Mouse (Mus musculus) spleen, postnatal 4 days (tissue): ENCODE measurements at regions not wholly inside any gene's neighbourhood (a gene's known extent, or its start where the extent isn't known, plus 50 kb on each side); places are given as distances from the start of the nearest gene placed in this dataset.
"Not testable (repeated sequence)": the region's sequence is repeated elsewhere in the genome, so short reads cannot be mapped to it uniquely, and the experiment has no call there.

ENCODE experiments used
- DNase-seq, 2 experiments: peaks; one replicate each; pipeline ENCODE4 v3.0.0; 2022; ENCODE audit warnings: low spot score in 2 of 2

DNA sequence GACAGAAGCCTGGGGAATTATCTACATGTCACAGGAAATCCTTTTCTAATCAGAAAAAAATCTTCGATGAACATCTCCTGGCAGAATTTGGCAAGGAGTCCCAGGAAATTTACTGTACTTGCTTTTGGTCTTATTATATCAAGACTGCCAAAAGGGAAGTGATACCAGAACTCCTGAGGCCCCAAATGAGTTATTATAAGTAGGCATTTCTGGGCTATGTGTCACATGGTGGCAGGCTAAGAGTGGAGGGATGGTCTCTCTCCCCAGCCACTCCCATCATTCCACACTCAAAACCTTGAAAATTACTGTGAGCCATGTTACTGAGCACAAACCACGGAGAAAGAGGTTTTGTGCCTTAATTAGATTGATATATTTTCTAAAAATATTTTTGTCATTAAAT, 94.0 kb upstream of the Cdk6 start:
- DNase-seq = no peak

DNA sequence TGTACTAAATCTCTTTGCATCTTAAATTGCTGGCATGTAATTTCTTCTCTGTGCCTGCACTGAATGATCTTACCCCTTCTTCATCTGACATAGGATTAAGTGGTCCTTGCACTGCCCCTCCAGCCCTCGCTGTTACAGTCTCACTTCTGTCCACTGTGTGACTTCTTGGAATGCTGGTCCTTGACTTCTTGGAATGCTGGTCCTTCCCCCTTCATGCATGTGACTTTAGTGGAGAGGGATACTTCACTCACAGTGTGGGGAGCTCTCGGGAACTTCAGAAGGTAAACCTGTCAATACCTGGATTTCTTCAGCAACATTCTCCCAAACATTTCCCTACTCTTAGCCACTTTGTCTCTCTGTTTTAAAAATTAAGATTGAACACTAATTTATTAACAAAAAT, 91.0 kb upstream of the Cdk6 start:
- DNase-seq = no peak

DNA sequence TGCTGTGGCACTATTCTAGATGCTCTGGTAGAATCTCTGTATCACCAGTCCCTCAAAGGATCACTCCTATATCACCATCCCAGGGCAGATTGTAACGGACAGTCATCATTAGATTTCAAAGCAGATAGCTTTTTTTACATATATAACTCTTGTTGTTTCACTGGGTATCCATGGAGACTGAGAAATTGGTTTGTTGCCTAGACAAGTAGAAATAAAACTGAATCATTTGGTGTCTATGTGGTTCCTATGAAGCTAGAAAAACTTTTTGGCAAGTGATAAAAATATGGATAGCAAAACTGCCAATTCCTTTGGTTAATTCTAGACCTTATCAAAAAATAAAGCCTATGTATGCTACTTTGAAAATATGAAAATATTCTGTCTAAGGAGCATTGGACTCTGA, 81.0 kb upstream of the Cdk6 start:
- no peak for DNase-seq

DNA sequence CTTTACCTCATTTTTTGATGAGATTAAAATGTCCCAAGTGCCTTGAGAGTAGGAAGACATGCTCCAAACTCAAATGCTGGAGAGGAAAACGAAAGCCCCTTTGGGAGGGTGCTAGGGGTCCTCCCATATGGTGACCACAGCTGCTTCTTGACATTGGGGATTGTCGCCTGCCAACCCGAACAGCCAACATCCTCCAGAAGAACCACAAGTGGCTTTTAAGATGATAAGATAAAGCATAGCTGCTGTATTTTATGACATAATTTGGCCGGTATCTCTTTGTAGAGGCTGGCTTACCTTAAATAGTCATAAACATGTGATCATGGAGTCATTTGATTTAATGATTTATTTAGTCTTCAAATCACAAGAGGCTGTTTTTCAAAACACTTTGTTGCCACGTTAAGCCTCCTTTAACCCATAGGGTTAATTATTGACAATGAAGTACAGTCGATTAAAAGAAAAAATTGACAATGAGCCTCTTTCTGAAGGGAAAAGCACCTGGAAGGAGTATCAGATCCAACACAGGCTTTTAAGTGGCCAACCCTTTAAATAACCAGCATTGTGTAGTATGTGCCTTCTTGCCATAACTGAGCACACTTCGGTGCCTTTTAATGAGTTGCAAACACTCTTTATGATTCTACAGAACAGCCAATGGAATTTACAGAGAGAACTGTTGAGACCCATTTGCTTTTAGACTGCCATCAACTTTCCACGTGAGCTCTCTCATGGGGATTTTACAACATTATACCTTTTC, 76.1 kb upstream of the Cdk6 start:
- not testable (repeated sequence) for DNase-seq

DNA sequence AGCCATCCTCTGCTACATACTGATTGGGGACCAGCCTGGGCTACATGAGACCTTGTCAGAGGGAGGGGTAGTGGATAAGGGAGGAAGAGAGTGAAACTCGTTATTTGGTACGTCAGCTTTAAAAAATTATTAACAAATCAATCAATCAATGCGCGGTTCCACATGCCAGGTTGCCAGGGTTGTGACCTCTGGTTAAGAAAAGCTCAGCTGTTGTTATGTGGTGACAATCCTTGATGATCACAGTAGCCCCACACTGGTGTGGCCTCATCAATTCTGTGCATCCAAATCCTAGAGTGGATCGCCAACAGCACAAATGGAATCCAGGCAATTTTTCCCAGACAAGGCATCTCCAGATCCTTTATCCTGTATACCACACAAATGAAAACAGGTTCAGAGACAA, 74.3 kb upstream of the Cdk6 start:
- DNase-seq = no peak

DNA sequence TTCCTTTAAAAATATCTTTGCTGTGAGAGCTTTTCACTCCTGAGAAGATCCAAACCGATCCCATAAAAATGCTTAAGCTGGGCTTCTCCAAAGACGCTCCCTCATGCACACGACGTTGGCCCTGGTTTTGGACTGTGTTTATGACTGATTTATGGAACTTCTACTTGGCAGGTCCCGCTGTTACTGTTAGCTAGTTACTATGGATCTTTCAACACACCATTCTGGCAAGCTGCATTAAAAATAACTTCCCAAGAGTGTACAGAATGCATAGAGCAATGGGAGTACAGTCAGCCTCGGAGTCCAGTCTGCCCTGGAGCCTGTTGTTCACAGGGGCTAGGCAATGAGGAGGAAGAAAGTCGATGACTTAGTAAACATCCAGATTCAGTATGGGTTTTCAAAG, 71.5 kb upstream of the Cdk6 start:
- DNase-seq = no peak

DNA sequence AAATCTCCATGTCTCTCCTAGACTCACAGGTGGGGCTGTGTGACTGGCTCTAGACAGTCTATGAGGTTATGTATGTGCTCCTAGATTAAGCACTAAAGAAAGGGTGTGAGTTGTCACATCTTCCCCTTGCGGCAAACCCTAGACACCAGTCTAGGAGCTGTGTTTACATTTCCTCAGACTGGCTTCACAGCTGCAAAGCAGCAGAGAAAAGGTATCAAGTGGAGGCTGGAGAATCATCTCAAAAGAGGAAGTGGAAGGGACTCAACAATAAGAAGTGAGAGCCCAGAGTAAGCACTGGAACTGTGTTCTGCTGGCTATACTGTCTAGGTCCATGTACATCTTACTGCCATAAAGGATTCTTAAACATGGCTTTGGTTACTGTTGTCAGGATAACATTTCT, 68.1 kb upstream of the Cdk6 start:
- not testable (repeated sequence) for DNase-seq

DNA sequence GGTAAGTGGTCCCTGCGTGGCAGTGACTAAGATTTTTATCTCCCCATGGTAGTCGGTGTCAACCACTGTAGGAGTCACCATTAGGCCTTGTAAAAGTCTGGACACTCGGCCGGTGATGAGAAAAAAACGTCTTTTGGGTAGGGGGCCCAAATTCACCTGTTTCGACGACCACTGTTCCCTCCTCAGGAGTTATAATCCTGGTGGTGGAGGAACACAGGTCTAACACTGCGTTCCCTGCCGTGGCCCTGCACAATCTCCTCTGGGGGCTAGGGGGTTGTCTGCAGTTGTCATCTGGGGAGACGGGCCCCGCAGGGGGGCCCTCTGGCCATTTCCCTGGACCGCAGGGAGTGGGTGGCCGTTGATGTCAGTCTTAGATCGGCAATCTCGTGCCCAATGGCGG, 64.0 kb upstream of the Cdk6 start:
- DNase-seq = not testable (repeated sequence)

DNA sequence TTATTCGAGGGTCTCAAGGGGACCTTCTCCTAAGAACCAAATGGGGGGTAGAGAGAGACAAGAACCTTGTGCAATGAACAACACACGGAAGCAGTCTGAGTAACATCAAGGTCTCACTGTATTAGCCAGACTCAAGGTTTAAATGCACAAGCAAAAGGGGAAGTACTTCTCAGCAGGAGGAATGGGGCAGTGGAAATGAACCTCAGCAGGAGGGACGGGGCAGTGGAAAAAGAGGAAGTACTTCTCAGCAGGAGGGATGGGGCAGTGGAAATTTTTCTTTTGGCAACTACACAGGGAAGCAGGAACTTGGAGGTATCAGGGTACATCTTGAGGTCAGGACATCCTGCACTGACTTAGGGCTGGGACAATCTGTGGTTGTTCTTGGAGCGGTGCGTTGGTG, 62.3 kb upstream of the Cdk6 start:
- not testable (repeated sequence) for DNase-seq

DNA sequence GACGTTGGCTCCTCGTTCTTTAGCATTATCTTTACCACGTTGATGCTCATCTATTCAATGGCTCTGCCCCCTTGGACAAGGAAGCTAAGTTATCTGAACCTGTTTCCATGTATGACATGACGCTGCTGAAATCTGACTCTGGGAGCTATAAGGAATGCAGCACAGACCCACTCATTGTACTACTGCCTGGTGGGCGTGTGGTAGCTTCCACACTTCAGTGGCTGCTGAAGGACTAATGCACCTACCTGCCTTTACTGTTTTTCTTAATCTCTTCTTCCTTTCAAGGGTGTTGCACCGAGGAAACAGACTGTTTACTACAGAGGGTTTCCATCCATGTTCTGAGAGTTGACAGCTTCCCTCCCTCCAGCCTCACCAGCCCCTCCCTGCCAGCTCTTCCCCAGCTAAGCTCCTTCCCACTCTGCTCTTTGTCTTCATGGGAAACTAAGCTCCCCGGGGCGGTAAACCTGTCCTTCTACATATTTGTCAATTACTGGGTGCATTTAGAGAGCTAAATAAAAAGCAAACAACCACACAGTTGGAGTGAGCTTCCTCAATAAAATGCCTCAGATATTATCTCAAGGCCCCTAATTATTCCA, 59.3 kb upstream of the Cdk6 start:
- DNase-seq = not testable (repeated sequence)

DNA sequence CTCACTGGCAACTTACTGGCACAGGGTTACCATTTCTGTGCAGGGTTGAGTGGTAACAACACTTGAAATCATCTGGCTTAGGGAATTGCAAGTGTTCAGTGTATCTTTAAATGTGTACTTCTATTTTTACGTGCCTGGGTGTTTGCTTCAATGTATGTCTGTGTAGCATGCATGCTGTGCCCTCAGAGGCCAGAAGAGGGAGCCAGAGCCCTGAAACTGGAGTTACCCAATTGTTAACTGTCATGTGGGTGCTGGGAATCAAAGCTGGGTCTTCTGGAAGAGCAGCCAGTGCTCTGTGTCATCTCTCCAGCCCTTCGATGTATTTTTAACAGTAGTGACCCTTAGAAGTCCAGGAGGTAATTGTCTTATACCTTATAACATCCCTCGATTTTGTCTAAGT, 58.2 kb upstream of the Cdk6 start:
- no peak for DNase-seq

DNA sequence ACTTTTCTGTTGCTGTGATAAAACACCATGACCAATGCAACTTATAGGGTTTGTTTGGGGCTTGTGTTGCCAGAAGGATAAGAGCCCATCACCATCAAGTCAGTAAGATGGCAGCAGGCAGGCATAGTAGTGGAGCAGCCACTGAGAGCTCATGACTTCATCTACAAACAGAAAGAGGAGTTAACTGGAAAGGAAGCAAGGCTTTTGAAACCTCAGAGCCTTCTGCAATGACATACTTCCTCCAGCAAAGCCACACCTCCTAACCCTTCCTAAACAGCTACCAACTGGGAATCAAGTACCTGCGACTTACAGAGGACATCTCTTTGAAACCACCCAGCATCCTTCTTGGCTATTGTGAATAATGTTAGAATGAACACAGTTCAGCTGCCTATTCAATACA, 57.0 kb upstream of the Cdk6 start:
- DNase-seq = not testable (repeated sequence)

DNA sequence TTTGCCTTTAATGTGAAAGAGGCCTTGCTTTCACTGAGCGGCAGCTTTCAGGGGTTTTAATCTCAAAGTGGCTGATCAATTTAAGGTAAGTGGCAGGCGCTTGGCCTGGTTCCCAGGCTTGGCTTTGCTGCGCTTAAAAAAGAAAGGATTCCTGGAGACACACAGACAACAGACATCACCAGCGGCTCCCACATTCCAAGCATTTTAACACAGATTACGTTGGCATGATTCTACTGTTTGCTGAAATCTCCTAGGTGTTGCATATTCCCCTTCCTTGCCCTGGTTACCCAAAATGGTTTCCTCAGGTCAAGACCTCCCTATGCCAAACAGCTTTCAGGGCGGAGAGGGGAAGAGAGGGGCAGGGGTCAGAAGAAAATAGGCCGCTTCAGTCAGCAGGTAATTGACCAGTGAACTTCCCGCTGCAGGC, 51.3 kb upstream of the Cdk6 start:
- not testable (repeated sequence) for DNase-seq
